Mouse (Mus musculus) hindbrain, embryonic 11.5 days (tissue): ENCODE data around the gene Slc23a2. TPM values are rescaled to one million over a fixed set of nuclear protein-coding genes. Genes with fewer than 3 reads are reported as not detected.

Source experiments
- ATAC-seq: fragments of 200-750 bp; cut with Nextera tagmentation; 2 replicates; pipeline ENCODE4 v1.8.0; 2017; ENCODE audit warnings: mild to moderate bottlenecking, moderate TSS enrichment, moderate library complexity; ENCODE audit not compliant: low FRiP score
- DNase-seq: peaks from one replicate; pipeline ENCODE4 v3.0.0-alpha.2; 2015; ENCODE audit warnings: low spot score
- H3K27ac ChIP-seq: fragments of 300-500 bp; sonication (generic); 2 replicates; pipeline ENCODE4 v1.5.1; 2014; ENCODE audit warnings: mild to moderate bottlenecking, low read depth, low read length
- H3K27me3 ChIP-seq: fragments of 300-500 bp; sonication (generic); 2 replicates; pipeline ENCODE4 v1.6.1; 2014; ENCODE audit warnings: mild to moderate bottlenecking, low read length, moderate library complexity, mixed read lengths; ENCODE audit not compliant: control insufficient read depth, insufficient read depth
- H3K36me3 ChIP-seq: fragments of 300-500 bp; sonication (generic); 2 replicates; pipeline ENCODE4 v1.6.1; 2014; ENCODE audit warnings: mild to moderate bottlenecking, low read length, moderate library complexity, mixed read lengths; ENCODE audit not compliant: control insufficient read depth, insufficient read depth
- H3K4me1 ChIP-seq: fragments of 300-500 bp; sonication (generic); replicated peaks from 2 replicates; pipeline ENCODE4 v1.6.1; 2014; ENCODE audit warnings: low read length, mixed read lengths; ENCODE audit not compliant: control insufficient read depth, insufficient read depth
- H3K4me2 ChIP-seq: fragments of 300-500 bp; sonication (generic); replicated peaks from 2 replicates; pipeline ENCODE4 v1.6.1; 2014; ENCODE audit warnings: mild to moderate bottlenecking, low read depth, low read length
- H3K4me3 ChIP-seq: fragments of 300-500 bp; sonication (generic); 2 replicates; pipeline ENCODE4 v1.5.1; 2014; ENCODE audit warnings: low read depth, low read length
- H3K9ac ChIP-seq: fragments of 300-500 bp; sonication (generic); 2 replicates; pipeline ENCODE4 v1.6.1; 2014; ENCODE audit warnings: low read depth, low read length
- H3K9me3 ChIP-seq: fragments of 300-500 bp; sonication (generic); 2 replicates; pipeline ENCODE4 v1.6.1; 2016; ENCODE audit warnings: low read length; ENCODE audit not compliant: control insufficient read depth
- WGBS: fragments of 180-500 bp; shearing (Covaris S2); extraction: QIAGEN DNeasy Blood & Tissue Kit; methylation state at CpG from one replicate; pipeline ENCODE4 v1.1.7; 2014; 5-methylcytosine and 5-hydroxymethylcytosine counted together
- polyA plus RNA-seq: library from polyadenylated mRNA; unstranded; fragments of >200 nt; fragmentation: Nextera tagmentation; extraction: Ambion mirVana; gene quantifications from 2 replicates; pipeline ENCODE4 v1.2.1, GENCODE M21; 2014

Gene Slc23a2
- polyA plus RNA-seq, 1 experiment from 2014 or later = 11.4 TPM

DNA sequence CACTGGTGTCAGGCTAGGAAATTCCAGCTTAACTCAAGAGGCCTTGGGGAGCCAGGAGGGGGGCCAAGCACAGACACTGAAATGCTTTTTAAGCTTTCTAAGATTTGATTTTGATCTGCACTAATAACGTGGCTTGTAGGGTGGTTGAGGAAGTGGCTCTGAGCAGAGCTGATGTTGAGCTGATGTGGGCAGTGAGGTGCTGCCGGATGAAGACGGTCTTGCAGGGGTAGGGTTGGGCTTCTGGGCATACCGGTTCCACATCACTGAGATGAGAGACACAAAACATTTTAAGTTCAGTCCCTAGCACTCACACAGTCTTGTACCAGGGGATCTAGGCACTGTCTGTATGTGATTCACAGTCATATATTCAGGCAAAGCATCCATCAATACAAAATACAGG is 46.5 kb downstream of the Slc23a2 start:
- no peak overlapping the region for H3K27ac ChIP-seq
- no peaks in the 10 kb centered on the region for H3K27me3 ChIP-seq
- H3K4me2 ChIP-seq = no peak overlapping the region
- peaks cover 2% of the 10 kb centered on the region; the same call in 1 of the 2 replicates for H3K4me1 ChIP-seq
- H3K36me3 ChIP-seq = no peaks in the 10 kb centered on the region
- no peaks in the 10 kb centered on the region for H3K9me3 ChIP-seq
- WGBS = 95% methylated on average over 4 of the region's 4 CpGs
- DNase-seq (no peak), ATAC-seq (no peak)
- H3K9ac ChIP-seq = no peak overlapping the region
- H3K4me3 ChIP-seq = no peak overlapping the region

DNA sequence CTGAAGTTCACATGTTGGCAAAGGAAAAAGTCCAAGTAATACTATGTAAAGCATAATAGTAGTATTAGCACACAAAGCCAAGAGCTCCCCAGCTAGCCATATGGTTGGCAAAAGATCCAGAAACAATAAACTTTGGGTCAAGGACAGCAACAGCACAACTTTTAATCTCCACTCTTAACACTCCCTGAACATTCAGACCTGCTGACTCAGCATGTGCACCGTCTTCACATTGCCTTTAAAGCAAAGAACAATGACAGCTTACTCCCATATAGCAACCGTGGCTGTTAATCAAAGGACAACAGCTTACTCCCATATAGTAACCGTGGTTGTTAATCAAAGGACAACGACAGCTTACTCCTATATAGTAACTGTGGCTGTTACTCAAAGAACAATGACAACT is 48.3 kb downstream of the Slc23a2 start:
- no peaks in the 10 kb centered on the region for H3K9me3 ChIP-seq
- no peak overlapping the region for H3K4me2 ChIP-seq
- no peaks in the 10 kb centered on the region for H3K4me1 ChIP-seq
- H3K36me3 ChIP-seq = no peaks in the 10 kb centered on the region
- H3K4me3 ChIP-seq = no peak overlapping the region
- H3K9ac ChIP-seq = no peak overlapping the region
- 75% methylated on average over 4 of the region's 4 CpGs for WGBS
- DNase-seq (no peak), ATAC-seq (no peak)
- H3K27ac ChIP-seq = no peak overlapping the region
- no peaks in the 10 kb centered on the region for H3K27me3 ChIP-seq

DNA sequence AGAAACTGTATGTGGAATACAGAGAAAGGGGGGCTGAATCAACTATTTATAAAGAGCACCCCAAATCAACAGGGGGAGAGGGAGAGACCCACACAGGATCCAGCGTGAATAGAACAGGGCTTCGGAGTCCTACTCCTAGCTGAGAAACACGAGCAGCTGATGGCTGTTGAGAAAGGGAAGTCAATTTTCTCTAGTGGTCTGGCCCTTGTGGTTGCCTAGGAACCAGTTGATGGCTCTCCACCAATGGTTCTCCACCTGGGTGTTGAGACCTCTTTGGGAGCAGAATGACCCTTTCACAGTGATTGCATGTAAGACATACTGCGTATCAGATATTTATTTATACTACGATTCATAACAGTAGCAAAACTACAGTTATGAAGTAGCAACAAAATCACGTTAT is 49.1 kb downstream of the Slc23a2 start:
- Histone ChIP-seq H3K4me1 (no peaks in the 10 kb centered on the region), H3K4me3 (no peak overlapping the region), H3K27ac (no peak overlapping the region), H3K9ac (no peak overlapping the region), H3K9me3 (no peaks in the 10 kb centered on the region), H3K27me3 (no peaks in the 10 kb centered on the region), H3K4me2 (no peak overlapping the region), H3K36me3 (no peaks in the 10 kb centered on the region)
- no peak for ATAC-seq
- WGBS = 80% methylated on average over 6 of the region's 6 CpGs
- no peak for DNase-seq

DNA sequence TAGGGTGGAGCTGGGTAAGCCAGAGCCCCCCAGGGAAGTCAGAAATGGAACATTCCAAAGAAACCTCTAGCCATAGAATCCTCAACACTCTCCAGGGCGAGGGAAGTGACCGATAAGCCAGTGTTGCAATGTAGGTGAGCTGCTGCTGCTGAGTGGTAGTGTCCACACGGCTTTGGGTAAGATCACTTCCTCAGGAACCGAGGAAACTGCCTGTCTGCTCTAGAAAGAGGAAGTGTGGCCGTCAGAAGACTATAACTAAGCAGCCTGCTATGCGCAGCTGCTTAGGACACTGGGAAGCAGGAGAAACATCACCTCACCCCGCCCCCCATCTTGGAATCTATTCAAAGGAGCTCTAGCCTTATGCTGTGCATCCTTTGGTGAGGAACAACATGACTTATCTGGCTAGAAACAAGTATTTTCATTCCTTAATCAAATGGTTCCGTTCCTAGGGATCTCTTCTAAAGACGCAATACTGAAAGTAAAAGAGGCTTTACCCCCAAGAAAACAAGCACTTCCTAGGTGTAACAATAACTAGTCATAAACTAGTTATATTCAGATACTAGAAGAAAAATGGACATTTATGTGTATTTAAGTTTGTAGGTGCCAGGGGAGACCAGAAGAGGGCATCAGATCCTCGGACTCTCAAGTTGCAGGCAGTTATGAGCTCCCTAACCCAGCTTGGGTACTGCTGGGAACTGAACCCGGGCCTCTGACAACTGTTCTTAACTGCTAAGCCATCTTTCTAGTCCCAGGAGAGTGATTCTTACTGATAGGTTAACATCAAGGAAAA is 50.3 kb downstream of the Slc23a2 start:
- H3K4me2 ChIP-seq = no peak overlapping the region
- 86% methylated on average over 11 of the region's 11 CpGs for WGBS
- ATAC-seq = no peak
- H3K4me3 ChIP-seq = no peak overlapping the region
- no peaks in the 10 kb centered on the region for H3K36me3 ChIP-seq
- H3K9ac ChIP-seq = no peak overlapping the region
- H3K4me1 ChIP-seq = no peaks in the 10 kb centered on the region
- no peaks in the 10 kb centered on the region for H3K27me3 ChIP-seq
- no peak for DNase-seq
- H3K9me3 ChIP-seq = no peaks in the 10 kb centered on the region
- H3K27ac ChIP-seq = no peak overlapping the region

DNA sequence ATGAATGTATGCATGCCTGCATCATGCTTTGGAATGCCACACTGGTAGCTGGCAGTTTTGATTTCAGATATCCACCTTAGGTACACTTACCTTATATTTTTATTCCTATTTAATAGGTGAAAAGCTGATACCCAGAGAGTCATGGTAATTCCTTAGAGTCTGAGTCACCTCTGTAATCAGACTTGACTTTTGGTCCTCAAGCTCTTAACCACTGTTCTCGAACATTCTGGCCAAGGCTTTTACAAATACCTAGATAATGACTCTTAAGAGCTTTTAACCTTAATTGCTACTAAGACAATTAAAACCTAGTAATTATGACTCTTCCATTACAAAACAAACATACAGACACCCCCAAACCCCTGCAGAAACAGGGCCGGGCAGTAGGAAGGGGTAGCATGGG is 51.2 kb downstream of the Slc23a2 start:
- Histone ChIP-seq H3K27ac (no peak overlapping the region), H3K9me3 (no peaks in the 10 kb centered on the region), H3K36me3 (no peaks in the 10 kb centered on the region), H3K4me2 (no peak overlapping the region), H3K9ac (no peak overlapping the region), H3K4me1 (no peaks in the 10 kb centered on the region), H3K27me3 (no peaks in the 10 kb centered on the region), H3K4me3 (no peak overlapping the region)
- 89% methylated on average over 2 of the region's 2 CpGs for WGBS
- DNase-seq = no peak
- ATAC-seq = no peak

DNA sequence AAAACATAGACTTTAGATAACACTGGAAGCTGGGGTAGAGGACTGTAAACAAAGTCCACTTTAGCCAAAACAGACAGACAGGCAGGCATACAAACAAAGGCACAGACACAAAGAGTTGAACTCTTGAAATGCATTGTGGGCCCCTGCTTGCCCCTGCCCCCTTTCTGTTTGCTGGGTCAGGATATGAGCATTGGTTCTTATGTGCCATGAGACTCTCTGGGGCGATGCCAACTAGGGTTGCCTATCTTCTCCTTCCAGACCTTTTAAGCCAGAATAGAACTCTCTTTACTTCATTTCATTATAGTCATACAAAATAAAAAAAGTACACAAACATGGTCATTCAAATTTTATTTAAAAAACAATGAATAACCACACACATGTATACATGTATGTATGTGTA is 51.6 kb downstream of the Slc23a2 start:
- Histone ChIP-seq H3K4me1 (no peaks in the 10 kb centered on the region), H3K4me3 (no peak overlapping the region), H3K4me2 (no peak overlapping the region), H3K36me3 (no peaks in the 10 kb centered on the region), H3K27ac (no peak overlapping the region), H3K27me3 (no peaks in the 10 kb centered on the region), H3K9me3 (no peaks in the 10 kb centered on the region), H3K9ac (no peak overlapping the region)
- ATAC-seq = no peak
- 95% methylated on average over 1 of the region's 1 CpGs for WGBS
- no peak for DNase-seq

DNA sequence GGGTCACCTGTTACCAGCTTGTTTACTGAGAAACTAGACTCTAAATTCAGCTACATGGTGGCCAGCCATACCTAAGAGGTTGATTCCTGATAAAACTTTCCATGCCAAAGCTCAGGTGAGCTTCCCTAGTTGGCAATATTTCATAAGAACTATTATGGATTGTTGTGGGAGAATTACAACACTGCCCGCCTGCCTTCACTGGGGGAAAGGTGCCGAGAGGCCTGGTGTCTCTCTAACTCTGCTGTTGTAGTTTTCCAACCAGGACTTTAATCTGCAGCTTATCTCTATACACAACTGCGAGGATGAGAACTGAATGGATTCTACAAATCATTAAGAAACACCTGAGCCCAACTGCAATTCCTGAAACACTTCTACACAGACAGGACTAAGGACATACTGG is 52.2 kb downstream of the Slc23a2 start:
- no peak overlapping the region for H3K27ac ChIP-seq
- DNase-seq = no peak
- H3K27me3 ChIP-seq = no peaks in the 10 kb centered on the region
- no peaks in the 10 kb centered on the region for H3K4me1 ChIP-seq
- H3K9me3 ChIP-seq = no peaks in the 10 kb centered on the region
- H3K36me3 ChIP-seq = no peaks in the 10 kb centered on the region
- no peak for ATAC-seq
- H3K4me3 ChIP-seq = no peak overlapping the region
- H3K9ac ChIP-seq = no peak overlapping the region
- WGBS = 88% methylated on average over 3 of the region's 3 CpGs
- no peak overlapping the region for H3K4me2 ChIP-seq

DNA sequence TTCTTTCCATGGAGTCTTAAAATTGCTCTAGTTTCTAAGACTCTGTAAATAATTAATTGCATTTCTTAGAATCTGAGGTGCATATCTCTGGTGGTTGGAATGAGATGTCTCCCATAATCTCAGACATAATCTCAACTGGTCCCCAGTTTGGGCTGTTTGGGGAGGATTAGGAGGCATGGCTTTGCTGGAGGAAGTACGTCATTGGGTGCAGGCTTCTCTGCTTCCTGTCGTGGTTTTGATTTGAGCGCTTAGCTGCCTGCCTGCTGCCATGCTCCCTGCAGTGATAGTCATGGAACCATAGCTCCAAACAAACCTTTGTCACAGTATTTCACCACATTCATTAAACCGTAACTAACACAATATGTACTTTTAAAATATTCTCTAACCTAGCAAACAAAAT is 53.2 kb downstream of the Slc23a2 start:
- Histone ChIP-seq H3K9ac (no peak overlapping the region), H3K27me3 (no peaks in the 10 kb centered on the region), H3K4me1 (no peaks in the 10 kb centered on the region), H3K4me3 (no peak overlapping the region), H3K27ac (no peak overlapping the region), H3K4me2 (no peak overlapping the region), H3K36me3 (0 out of 2 replicates have a peak, but pooled peaks cover 3% of the 10 kb centered on the region), H3K9me3 (no peaks in the 10 kb centered on the region)
- WGBS = 81% methylated on average over 4 of the region's 4 CpGs
- DNase-seq (no peak), ATAC-seq (no peak)

DNA sequence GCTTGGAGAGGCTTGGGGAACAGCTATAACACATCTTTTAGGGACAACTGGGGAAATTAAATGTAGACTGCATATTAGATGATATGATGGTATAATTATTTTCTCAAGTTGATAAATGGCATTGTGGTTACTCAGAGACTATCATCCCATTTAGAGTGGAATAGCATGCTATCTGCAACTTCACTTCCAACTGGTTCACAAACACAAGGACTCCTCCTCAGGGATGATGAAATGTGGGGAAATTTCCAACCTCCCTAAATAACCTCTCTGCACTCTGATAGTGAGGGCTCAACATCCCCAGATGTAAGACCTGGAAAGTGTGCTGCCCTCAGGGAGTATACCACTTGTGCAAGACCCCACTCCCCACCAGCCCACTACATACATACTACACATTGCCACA is 60.1 kb downstream of the Slc23a2 start:
- ATAC-seq (no peak), DNase-seq (no peak)

More for the DNA sequence above, 60.1 kb downstream of the Slc23a2 start:
- no peak overlapping the region for H3K27ac ChIP-seq
- H3K4me2 ChIP-seq = no peak overlapping the region
- 0 out of 2 replicates have a peak, but pooled peaks cover 3% of the 10 kb centered on the region for H3K36me3 ChIP-seq
- H3K4me1 ChIP-seq = no peaks in the 10 kb centered on the region
- no peaks in the 10 kb centered on the region for H3K27me3 ChIP-seq
- H3K9me3 ChIP-seq = no peaks in the 10 kb centered on the region
- no peak overlapping the region for H3K4me3 ChIP-seq
- no peak overlapping the region for H3K9ac ChIP-seq
